Mouse (Mus musculus): ENCODE data around the gene A930018P22Rik. TPM values are rescaled to one million over a fixed set of nuclear protein-coding genes. Genes with fewer than 3 reads are reported as not detected.

The A930018P22Rik gene
- polyA plus RNA-seq, 1 experiment, result 33.9 TPM

- no peaks in the 10 kb centered on the region for H3K36me3 ChIP-seq (ENCODE audit: control insufficient read depth, insufficient read depth, low read length)
- no peaks in the 10 kb centered on the region for H3K27me3 ChIP-seq (ENCODE audit: control insufficient read depth, insufficient read depth, low read length)
- H3K4me3 ChIP-seq (ENCODE audit: control insufficient read depth, low read depth, low read length), result no peak overlapping the region
- H3K27ac ChIP-seq (ENCODE audit: control insufficient read depth, insufficient read depth, low read depth, low read length), result no peak overlapping the region
- TF ChIP-seq CTCF (IDR thresholded peaks at IDR 0.05; ENCODE audit: control insufficient read depth, insufficient read depth, insufficient replicate concordance, low read depth, low read length), result no peak
- no peak for TF ChIP-seq POLR2A (IDR thresholded peaks at IDR 0.05; ENCODE audit: control insufficient read depth, low read depth, low read length)
- no peaks in the 10 kb centered on the region for H3K4me1 ChIP-seq (ENCODE audit: control insufficient read depth, insufficient read depth, low read length)
Measured at GRCm38 (mm10) chr2:104133042-104133810, 10.7 kb downstream of the A930018P22Rik start.

- Histone ChIP-seq H3K4me3 (ENCODE audit: control insufficient read depth, low read depth, low read length) (no peak overlapping the region), H3K36me3 (ENCODE audit: control insufficient read depth, insufficient read depth, low read length) (no peaks in the 10 kb centered on the region), H3K27me3 (ENCODE audit: control insufficient read depth, insufficient read depth, low read length) (no peaks in the 10 kb centered on the region), H3K27ac (ENCODE audit: control insufficient read depth, insufficient read depth, low read depth, low read length) (no peak overlapping the region), H3K4me1 (ENCODE audit: control insufficient read depth, insufficient read depth, low read length) (no peaks in the 10 kb centered on the region)
- TF ChIP-seq CTCF (IDR thresholded peaks at IDR 0.05; ENCODE audit: control insufficient read depth, insufficient read depth, insufficient replicate concordance, low read depth, low read length), result peak; percentile 51; the same call in 1 of the 2 replicates
- TF ChIP-seq POLR2A (IDR thresholded peaks at IDR 0.05; ENCODE audit: control insufficient read depth, low read depth, low read length), result no peak
Measured at GRCm38 (mm10) chr2:104134150-104135056, 11.8 kb downstream of the A930018P22Rik start.

GRCm38 (mm10) chr2:104135920-104136319 is 13.4 kb downstream of the A930018P22Rik start:
- H3K36me3 ChIP-seq (ENCODE audit: control insufficient read depth, insufficient read depth, low read length), result no peaks in the 10 kb centered on the region
- no peak for TF ChIP-seq CTCF (IDR thresholded peaks at IDR 0.05; ENCODE audit: control insufficient read depth, insufficient read depth, insufficient replicate concordance, low read depth, low read length)
- TF ChIP-seq POLR2A (IDR thresholded peaks at IDR 0.05; ENCODE audit: control insufficient read depth, low read depth, low read length), result no peak
- no peak overlapping the region for H3K4me3 ChIP-seq (ENCODE audit: control insufficient read depth, low read depth, low read length)
- H3K27ac ChIP-seq (ENCODE audit: control insufficient read depth, insufficient read depth, low read depth, low read length), result no peak overlapping the region
- H3K4me1 ChIP-seq (ENCODE audit: control insufficient read depth, insufficient read depth, low read length), result no peaks in the 10 kb centered on the region
- no peaks in the 10 kb centered on the region for H3K27me3 ChIP-seq (ENCODE audit: control insufficient read depth, insufficient read depth, low read length)

GRCm38 (mm10) chr2:104142140-104142539 is 19.6 kb downstream of the A930018P22Rik start:
- Histone ChIP-seq H3K4me3 (ENCODE audit: control insufficient read depth, low read depth, low read length) (no peak overlapping the region), H3K36me3 (ENCODE audit: control insufficient read depth, insufficient read depth, low read length) (no peaks in the 10 kb centered on the region), H3K27ac (ENCODE audit: control insufficient read depth, insufficient read depth, low read depth, low read length) (no peak overlapping the region), H3K4me1 (ENCODE audit: control insufficient read depth, insufficient read depth, low read length) (peaks cover 3% of the 10 kb centered on the region), H3K27me3 (ENCODE audit: control insufficient read depth, insufficient read depth, low read length) (no peaks in the 10 kb centered on the region)
- TF ChIP-seq CTCF (IDR thresholded peaks at IDR 0.05; ENCODE audit: control insufficient read depth, insufficient read depth, insufficient replicate concordance, low read depth, low read length), result no peak
- no peak for TF ChIP-seq POLR2A (IDR thresholded peaks at IDR 0.05; ENCODE audit: control insufficient read depth, low read depth, low read length)

GRCm38 (mm10) chr2:104144004-104144403 is 21.4 kb downstream of the A930018P22Rik start:
- no peak for TF ChIP-seq CTCF (IDR thresholded peaks at IDR 0.05; ENCODE audit: control insufficient read depth, insufficient read depth, insufficient replicate concordance, low read depth, low read length)
- TF ChIP-seq POLR2A (IDR thresholded peaks at IDR 0.05; ENCODE audit: control insufficient read depth, low read depth, low read length), result no peak

GRCm38 (mm10) chr2:104145983-104146382 is 23.4 kb downstream of the A930018P22Rik start:
- H3K27ac ChIP-seq (ENCODE audit: control insufficient read depth, insufficient read depth, low read depth, low read length), result no peak overlapping the region
- TF ChIP-seq CTCF (IDR thresholded peaks at IDR 0.05; ENCODE audit: control insufficient read depth, insufficient read depth, insufficient replicate concordance, low read depth, low read length) (no peak), POLR2A (IDR thresholded peaks at IDR 0.05; ENCODE audit: control insufficient read depth, low read depth, low read length) (no peak)
- H3K27me3 ChIP-seq (ENCODE audit: control insufficient read depth, insufficient read depth, low read length), result no peaks in the 10 kb centered on the region
- H3K36me3 ChIP-seq (ENCODE audit: control insufficient read depth, insufficient read depth, low read length), result no peaks in the 10 kb centered on the region
- H3K4me1 ChIP-seq (ENCODE audit: control insufficient read depth, insufficient read depth, low read length), result peaks cover 5% of the 10 kb centered on the region
- no peak overlapping the region for H3K4me3 ChIP-seq (ENCODE audit: control insufficient read depth, low read depth, low read length)

More at GRCm38 (mm10) chr2:104144004-104144403, 21.4 kb downstream of the A930018P22Rik start:
- H3K36me3 ChIP-seq (ENCODE audit: control insufficient read depth, insufficient read depth, low read length), result no peaks in the 10 kb centered on the region
- H3K4me3 ChIP-seq (ENCODE audit: control insufficient read depth, low read depth, low read length), result no peak overlapping the region
- no peak overlapping the region for H3K27ac ChIP-seq (ENCODE audit: control insufficient read depth, insufficient read depth, low read depth, low read length)
- H3K27me3 ChIP-seq (ENCODE audit: control insufficient read depth, insufficient read depth, low read length), result no peaks in the 10 kb centered on the region
- H3K4me1 ChIP-seq (ENCODE audit: control insufficient read depth, insufficient read depth, low read length), result peaks cover 5% of the 10 kb centered on the region
